Mouse (Mus musculus) kidney, postnatal 25 days (tissue): ENCODE results near the gene Tacc2.
A peak's percentile ranks its signal among the peaks of the same experiment; 100 is the strongest.

Source experiments
- DNase-seq, 2 experiments: peaks; one replicate each; pipeline ENCODE4 v3.0.0; 2021; ENCODE audit warnings: mixed read lengths in 2 of 2

Tacc2 gene

GRCm38 (mm10) chr7:130621953-130622352, 44.7 kb downstream of the Tacc2 start:
- DNase-seq: peak; percentile 59

GRCm38 (mm10) chr7:130622359-130622758, 45.1 kb downstream of the Tacc2 start:
- DNase-seq: no peak

- no peak for DNase-seq
These were observed 47.1 kb downstream of the Tacc2 start for GRCm38 (mm10) chr7:130624299-130624698.

GRCm38 (mm10) chr7:130625361-130625760, 48.1 kb downstream of the Tacc2 start:
- DNase-seq: no peak

GRCm38 (mm10) chr7:130628601-130629000, 51.4 kb downstream of the Tacc2 start:
- DNase-seq: no peak

GRCm38 (mm10) chr7:130629999-130630398, 52.8 kb downstream of the Tacc2 start:
- no peak for DNase-seq

- no peak for DNase-seq
These were observed 53.7 kb downstream of the Tacc2 start for GRCm38 (mm10) chr7:130630956-130631355.

GRCm38 (mm10) chr7:130631553-130632378, 54.5 kb downstream of the Tacc2 start:
- peak; percentile 85 to 86 for DNase-seq

GRCm38 (mm10) chr7:130632379-130632732, 55.1 kb downstream of the Tacc2 start:
- no peak for DNase-seq

- peak; percentile 71 to 88 for DNase-seq
These were observed 57.1 kb downstream of the Tacc2 start for GRCm38 (mm10) chr7:130634259-130634871.

- DNase-seq: no peak
These were observed 58.0 kb downstream of the Tacc2 start for GRCm38 (mm10) chr7:130635212-130635611.

GRCm38 (mm10) chr7:130636274-130636673, 59.0 kb downstream of the Tacc2 start:
- no peak for DNase-seq

- no peak for DNase-seq
These were observed 59.7 kb downstream of the Tacc2 start for GRCm38 (mm10) chr7:130636902-130637301.

GRCm38 (mm10) chr7:130637811-130638210, 60.6 kb downstream of the Tacc2 start:
- no peak for DNase-seq

- DNase-seq: no peak
These were observed 63.4 kb downstream of the Tacc2 start for GRCm38 (mm10) chr7:130640681-130641080.

- peak; percentile 69 to 87 for DNase-seq
These were observed 68.2 kb downstream of the Tacc2 start for GRCm38 (mm10) chr7:130645332-130645993.

- DNase-seq: peak; percentile 79 to 93
These were observed 68.9 kb downstream of the Tacc2 start for GRCm38 (mm10) chr7:130645994-130646761.

GRCm38 (mm10) chr7:130646762-130647139, 69.5 kb downstream of the Tacc2 start:
- peak; percentile 91 to 95 for DNase-seq

- DNase-seq: no peak
These were observed 70.8 kb downstream of the Tacc2 start for GRCm38 (mm10) chr7:130648061-130648460.

- DNase-seq: peak; percentile 60 to 73
These were observed 72.0 kb downstream of the Tacc2 start for GRCm38 (mm10) chr7:130649257-130649656.

GRCm38 (mm10) chr7:130650621-130651020, 73.4 kb downstream of the Tacc2 start:
- DNase-seq: no peak

GRCm38 (mm10) chr7:130653036-130653555, 75.9 kb downstream of the Tacc2 start:
- no peak for DNase-seq

- peak; percentile 38 to 73 for DNase-seq
These were observed 77.3 kb downstream of the Tacc2 start for GRCm38 (mm10) chr7:130654562-130654961.
